Mouse (Mus musculus): ENCODE data around the gene Dync1h1. TPM values are rescaled to one million over a fixed set of nuclear protein-coding genes. Genes with fewer than 3 reads are reported as not detected.
"Not testable (repeated sequence)": the region's sequence is repeated elsewhere in the genome, so short reads cannot be mapped to it uniquely, and the experiment has no call there.

The Dync1h1 gene
- total RNA-seq, 4 experiments from 2014 or later = 116 to 156 (median 139) TPM

- DNase-seq (ENCODE audit: low spot score) = no peak
Measured at GRCm38 (mm10) chr12:110606676-110607075, 5.4 kb downstream of the Dync1h1 start.

DNA sequence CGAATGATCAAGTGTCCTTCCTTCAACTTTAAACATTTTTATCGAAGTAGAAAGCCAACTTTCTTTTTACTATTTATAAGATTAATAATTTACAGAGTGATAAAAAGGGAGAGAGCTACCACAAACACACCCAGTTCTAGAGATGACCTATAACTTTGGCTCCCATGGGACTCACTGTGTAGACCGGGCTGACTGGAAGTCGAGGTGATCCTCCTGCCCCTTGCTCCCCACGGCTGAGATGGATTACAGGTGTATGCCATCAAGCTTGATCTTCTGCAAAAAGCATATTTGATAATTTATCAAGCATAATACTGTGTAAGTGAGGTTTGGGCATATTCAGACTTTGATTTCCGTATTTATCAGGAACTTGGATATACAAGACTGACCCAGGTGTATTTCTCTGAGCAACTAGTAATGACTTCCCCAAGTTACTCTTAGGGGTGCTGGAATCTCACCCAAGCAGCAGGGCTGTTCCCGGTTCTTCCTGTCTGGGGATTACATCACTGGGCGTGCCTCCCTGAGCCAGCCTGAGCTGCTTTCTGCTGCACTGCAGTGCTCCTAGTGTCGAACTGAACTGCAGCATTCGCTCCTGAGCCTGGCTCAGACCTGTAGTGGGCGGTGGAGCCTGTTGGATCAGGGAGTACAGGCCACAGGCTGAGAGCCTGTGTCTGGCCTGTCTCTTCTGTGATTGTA, 7.4 kb downstream of the Dync1h1 start:
- peak; percentile 82 for DNase-seq (ENCODE audit: low spot score)

DNA sequence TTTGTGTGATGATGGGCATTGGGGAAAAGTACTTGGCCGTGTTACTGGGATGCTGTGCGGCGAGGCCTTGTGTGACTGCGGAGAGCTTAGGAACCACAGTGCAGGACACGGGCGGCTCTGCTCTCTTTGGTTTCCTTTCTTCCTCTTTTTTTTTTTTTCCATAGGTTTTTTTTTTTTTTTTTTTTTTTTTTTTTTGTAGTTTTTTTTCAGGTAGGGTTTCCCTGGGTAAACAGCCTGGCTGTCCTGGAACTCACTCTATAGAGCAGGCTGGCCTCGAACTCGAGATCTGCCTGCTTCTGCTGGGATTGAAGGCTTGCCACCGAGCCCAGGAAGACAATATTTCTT, 7.9 kb downstream of the Dync1h1 start:
- no peak for DNase-seq (ENCODE audit: low spot score)

- DNase-seq (ENCODE audit: low spot score) = no peak
Measured at GRCm38 (mm10) chr12:110610713-110611112, 9.5 kb downstream of the Dync1h1 start.

- DNase-seq (ENCODE audit: low spot score) = no peak
Measured at GRCm38 (mm10) chr12:110630056-110630455, 28.8 kb downstream of the Dync1h1 start.

- DNase-seq (ENCODE audit: low spot score) = no peak
Measured at GRCm38 (mm10) chr12:110636293-110636692, 35.0 kb downstream of the Dync1h1 start.

- no peak for DNase-seq (ENCODE audit: low spot score)
Measured at GRCm38 (mm10) chr12:110637507-110638114, 36.4 kb downstream of the Dync1h1 start.

- DNase-seq (ENCODE audit: low spot score) = no peak
Measured at GRCm38 (mm10) chr12:110650241-110650641, 49.0 kb downstream of the Dync1h1 start.

- DNase-seq (ENCODE audit: low spot score) = no peak
Measured at GRCm38 (mm10) chr12:110651464-110651863, 50.2 kb downstream of the Dync1h1 start.

DNA sequence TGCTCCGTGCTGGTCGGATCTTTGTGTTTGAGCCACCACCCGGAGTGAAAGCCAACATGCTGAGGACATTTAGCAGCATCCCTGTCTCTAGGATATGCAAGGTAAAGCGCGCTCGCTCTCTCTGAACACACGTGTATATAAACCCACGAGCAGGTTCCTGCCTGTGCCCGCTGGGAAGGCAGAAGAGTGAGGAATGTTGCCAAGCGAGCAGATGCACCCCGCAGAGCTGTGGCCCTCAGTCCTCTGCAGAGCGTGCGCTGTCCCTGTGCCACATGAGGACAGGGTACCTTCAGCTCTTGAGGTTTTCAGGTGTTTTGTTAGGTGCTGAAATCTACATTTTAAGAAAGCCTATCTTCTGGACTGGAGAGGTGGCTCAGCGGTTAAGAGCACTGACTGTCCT, 60.5 kb downstream of the Dync1h1 start:
- DNase-seq (ENCODE audit: low spot score) = no peak

GRCm38 (mm10) chr12:110667466-110668077, 66.3 kb downstream of the Dync1h1 start:
- no peak for DNase-seq (ENCODE audit: low spot score)

- no peak for DNase-seq (ENCODE audit: low spot score)
Measured at GRCm38 (mm10) chr12:110674243-110674642, 73.0 kb downstream of the Dync1h1 start.

DNA sequence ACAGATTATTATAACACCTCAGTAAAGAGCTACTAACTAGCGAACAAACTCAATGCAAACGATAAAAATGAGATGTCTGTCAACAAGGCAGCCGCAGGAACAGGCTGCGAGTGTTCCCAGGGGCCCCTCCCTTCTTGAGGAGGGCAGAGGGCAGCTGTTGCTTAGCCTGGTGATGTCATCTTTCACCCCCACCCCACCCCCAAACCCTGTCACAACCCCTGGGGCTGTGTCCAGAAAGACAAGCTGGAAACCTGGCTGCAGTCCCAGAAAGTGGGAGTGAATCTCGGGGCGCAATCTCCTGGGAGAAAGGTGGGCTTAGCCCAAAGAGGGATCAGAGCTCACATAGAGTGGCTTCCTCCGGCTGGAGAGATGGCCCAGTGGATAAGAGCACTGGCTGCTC, 79.9 kb downstream of the Dync1h1 start:
- peak; percentile 19 for DNase-seq (ENCODE audit: low spot score)

DNA sequence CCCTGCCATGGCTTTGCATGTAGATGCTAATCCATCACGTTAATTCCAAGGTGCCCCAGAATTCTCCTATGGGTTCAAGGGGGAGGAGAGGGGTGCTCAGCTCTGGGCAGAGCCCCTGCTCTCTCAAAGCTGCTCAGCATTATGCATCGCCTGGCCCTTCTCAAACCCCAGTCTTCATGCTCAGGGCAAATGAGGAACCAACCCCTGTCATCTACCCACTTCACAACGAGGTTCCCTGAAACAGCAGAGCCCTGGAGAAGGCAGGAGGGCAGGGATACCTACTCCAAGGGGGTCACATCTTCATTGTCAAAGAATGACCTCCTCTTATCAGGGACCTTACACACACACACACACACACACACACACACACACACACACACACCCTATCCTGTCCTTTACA, 80.6 kb downstream of the Dync1h1 start:
- no peak for DNase-seq (ENCODE audit: low spot score)

DNA sequence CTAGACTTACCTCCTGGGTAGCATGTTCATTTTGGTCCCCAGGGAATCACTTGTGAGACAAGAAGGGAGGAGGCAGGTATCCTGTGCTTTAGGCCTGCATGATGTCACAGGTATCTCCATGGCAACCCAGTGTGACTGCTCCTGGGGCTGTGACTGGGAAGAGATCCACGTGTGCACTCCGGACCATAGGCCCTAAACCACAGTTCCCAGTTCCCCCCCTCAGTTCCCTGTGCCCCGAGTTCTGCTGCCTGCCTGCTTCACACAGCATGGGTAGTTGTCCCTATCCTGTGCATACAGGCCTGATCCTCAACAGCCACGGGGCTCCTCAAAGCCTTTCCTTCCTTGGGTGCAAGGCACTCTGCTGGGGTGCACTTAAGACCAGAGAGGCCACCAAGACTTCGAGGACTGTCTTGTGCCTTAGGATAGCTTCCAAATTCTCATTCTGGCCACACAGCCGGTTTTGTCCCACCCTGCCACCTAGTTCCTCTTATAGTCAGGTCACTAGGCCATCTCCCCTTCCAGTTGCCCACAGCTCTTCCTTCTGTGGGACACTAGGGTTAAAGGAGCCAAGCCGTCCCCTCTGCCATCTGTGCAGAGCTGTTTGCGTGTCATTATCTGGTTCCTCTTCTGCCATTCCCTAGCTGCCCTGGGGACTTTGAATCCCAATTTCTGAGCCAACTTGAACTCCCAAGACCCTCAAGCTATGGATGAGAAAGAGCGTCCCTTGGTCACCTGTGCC, 81.5 kb downstream of the Dync1h1 start, which contains the start of gene 1700001K19Rik:
TSS of gene 1700001K19Rik (minus strand) at position 59 of the 739 bp plus-strand sequence.
- no peak for DNase-seq (ENCODE audit: low spot score)

GRCm38 (mm10) chr12:110683580-110683979, 82.3 kb downstream of the Dync1h1 start:
- DNase-seq (ENCODE audit: low spot score) = no peak

- DNase-seq (ENCODE audit: low spot score) = peak; percentile 75
Measured at GRCm38 (mm10) chr12:110687894-110688734, 86.9 kb downstream of the Dync1h1 start.

DNA sequence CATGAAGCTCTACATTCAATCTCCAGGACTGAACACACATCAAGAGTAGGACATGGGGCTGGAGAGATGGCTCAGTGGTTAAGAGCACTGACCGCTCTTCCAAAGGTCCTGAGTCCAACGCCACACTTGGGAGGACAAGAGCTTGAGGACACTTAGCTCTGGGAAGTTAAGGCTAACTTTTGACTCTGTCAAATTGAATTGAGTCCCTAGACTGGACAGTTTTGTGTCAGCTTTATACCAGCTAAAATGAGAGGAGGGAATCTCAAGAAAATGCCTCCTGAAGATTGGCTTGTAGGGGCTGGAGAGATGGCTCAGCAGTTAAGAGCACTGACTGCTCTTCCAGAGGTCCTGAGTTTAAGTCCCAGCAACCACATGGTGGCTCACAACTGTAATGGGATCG, 87.7 kb downstream of the Dync1h1 start:
- not testable (repeated sequence) for DNase-seq (ENCODE audit: low spot score)

DNA sequence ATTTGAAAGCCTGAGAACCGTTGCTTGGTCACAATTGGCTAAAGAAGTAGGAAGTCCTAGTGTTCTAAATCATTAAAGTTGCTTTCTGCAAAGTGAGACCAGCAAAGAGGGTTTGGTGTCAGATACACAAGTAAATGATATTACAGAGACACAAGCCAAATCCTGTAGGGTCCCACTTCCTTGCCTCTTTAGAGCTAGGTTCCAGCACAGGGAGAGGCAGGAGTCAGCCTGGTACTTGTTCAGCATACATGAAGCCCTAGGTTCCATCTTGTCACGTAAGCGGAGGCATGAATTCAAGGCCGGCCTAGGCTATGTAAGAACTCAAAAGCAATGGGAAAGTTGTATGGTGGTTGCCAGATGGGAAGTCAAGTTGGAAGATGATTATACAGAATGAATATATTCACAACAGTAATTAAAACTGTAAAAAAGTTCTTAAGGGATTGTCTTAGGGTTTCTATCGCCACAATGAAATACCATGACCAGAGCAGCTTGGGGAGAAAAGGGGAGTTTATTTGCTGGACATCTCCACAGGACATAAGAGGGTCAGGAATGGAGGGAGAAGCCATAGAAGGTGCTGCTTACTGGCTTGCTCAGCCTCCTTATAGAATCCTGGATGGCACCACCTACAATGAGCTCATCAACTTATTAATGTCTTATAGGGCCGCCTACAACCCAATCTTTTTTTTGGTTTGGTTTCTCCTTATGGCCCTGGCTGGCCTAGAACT, 88.8 kb downstream of the Dync1h1 start:
- no peak for DNase-seq (ENCODE audit: low spot score)

DNA sequence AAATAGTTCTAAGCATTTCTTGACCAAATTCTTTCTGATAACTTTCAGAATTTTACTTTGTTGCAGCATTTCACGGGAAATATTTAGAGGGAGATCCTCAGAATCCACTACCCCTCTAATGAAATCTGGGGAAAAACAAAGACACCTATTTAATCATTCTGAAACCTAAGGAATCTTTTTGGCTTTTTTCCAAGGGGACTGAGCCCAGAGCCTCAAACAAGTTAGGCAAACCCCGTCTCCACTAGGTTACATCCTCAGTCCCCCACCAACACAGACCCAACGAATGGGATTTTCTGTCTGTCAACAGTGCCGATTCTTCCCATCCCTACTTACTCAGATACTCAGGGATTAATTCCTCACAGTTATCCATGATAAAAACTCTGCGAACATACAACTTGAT, 92.1 kb downstream of the Dync1h1 start:
- not testable (repeated sequence) for DNase-seq (ENCODE audit: low spot score)

All from heart, adult 8-10 months (tissue).